Mouse (Mus musculus) megakaryocyte, embryonic 14.5 days (primary cell): ENCODE results near the gene Gemin5.

ENCODE experiments used
- FLI1 ChIP-seq: IDR thresholded peaks from 2 replicates; pipeline ENCODE4 v1.6.1; 2012; ENCODE audit warnings: low read length, inconsistent platforms, mixed read lengths
- GATA1 ChIP-seq: IDR thresholded peaks from 3 replicates; pipeline ENCODE4 v1.6.1; 2012; ENCODE audit warnings: mixed read lengths, low read length, inconsistent platforms, borderline replicate concordance

GRCm38 (mm10) chr11:58125021-58125420 lies 43.3 kb downstream of the Gemin5 start:
- TF ChIP-seq FLI1 (no peak), GATA1 (no peak)
